Mouse (Mus musculus) granulocyte monocyte progenitor cell, adult 5-6 weeks (primary cell): ENCODE data around the gene Ralb. TPM values are rescaled to one million over a fixed set of nuclear protein-coding genes. Genes with fewer than 3 reads are reported as not detected.

Experiments
- ATAC-seq: replicated peaks from 2 replicates; pipeline ENCODE4 v1.8.0; 2016; ENCODE audit warnings: mild to moderate bottlenecking, moderate TSS enrichment, inconsistent platforms; ENCODE audit not compliant: poor library complexity, severe bottlenecking
- total RNA-seq, 2 experiments: library from RNA; stranded (forward) in 1 of 2; stranded (reverse) in 1 of 2; fragments of 200-712, 200-1000 nt in 1 of 2; fragments of >200 nt in 1 of 2; fragmentation: Nextera tagmentation in 1 of 2; gene quantifications; 2 replicates each; pipeline ENCODE4 v1.2.3; 2014 to 2017

Ralb gene
- total RNA-seq, 2 experiments from 2014 or later, result 26.9 to 27.5 TPM

DNA sequence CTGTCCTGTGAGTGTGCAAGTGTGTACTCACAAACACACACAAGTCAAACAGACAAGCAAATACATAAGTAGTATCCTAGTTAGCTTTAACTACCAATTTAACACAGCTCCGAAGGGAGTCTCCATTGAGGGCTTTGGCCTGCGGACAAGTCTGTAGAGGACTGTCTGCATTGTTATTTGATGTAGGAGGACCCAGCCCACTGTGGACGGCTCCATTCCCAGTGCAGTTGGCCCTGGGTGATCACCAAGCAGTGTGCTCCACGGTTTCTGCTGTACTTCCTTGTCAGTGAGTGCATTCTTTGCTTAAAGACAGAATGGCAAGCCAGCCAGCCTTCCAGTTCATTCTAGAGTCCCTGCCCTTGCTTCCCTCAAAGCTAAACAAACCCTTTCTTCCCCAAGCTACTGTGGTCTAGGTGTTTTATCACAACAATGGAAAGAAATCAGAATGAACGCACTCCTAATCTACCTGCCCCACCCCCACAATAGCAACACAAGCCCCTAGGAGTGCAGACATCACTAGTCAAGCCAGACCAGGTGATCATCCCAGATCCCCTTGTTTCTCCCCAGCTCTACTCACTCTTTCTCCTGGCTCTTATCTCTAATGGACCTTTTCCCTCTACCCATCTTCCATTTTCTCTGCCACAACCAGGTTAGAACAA lies 7.1 kb downstream of the Ralb start:
- no peak for ATAC-seq

DNA sequence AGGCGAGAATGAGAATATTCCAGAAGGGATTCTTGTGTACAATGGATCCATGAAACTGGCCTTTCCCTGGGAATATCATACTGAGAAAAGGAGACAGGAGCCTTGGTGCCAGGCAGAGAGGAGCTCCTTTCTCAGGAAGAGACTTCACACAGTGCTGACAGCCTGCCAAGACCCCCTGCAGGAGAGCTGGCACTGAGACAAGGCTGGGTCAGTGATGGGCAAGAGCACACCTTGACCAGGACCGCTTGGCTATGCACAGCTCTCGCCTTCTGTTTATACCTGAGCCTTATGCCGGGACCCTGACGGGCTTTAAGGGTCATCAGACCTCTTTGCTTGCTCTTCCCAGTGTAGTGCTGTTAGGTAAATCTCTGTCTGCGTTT lies 9.2 kb downstream of the Ralb start:
- no peak for ATAC-seq

GRCm38 (mm10) chr1:119494712-119495395 lies 9.7 kb downstream of the Ralb start:
- no peak for ATAC-seq

DNA sequence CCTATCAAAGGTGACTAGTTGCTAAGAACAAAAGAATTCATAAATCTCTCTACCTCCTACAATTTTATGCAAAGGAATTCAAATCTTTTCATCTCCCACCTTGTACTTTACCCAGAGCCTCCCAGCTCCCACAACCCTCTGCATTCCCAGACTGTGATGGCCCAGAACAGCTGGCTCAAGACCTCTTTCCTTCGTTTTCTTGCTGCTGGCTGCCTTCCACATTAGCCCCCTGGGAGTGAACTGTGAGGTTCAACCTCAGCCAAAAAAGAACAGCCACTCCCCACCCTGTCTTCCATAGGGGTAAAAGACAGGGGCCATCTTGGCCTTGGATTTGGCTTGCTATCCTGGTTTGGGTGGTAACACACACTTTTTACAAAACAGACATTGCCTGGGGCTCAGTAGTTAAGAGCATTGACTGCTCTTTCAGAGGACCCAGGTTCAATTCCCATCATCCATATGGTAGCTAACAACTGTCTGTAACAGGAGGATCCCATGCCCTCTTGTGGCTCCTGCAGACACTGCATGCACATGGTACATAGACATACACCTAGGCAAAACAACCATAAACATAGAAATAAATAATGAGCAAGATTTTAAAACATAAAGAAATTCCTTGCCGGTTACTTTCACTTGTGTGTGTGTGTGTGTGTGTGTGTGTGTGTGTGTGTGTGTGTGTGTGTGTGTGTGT lies 10.4 kb downstream of the Ralb start:
- ATAC-seq, result no peak

GRCm38 (mm10) chr1:119492505-119492904 lies 12.1 kb downstream of the Ralb start:
- peak; percentile 18 for ATAC-seq

DNA sequence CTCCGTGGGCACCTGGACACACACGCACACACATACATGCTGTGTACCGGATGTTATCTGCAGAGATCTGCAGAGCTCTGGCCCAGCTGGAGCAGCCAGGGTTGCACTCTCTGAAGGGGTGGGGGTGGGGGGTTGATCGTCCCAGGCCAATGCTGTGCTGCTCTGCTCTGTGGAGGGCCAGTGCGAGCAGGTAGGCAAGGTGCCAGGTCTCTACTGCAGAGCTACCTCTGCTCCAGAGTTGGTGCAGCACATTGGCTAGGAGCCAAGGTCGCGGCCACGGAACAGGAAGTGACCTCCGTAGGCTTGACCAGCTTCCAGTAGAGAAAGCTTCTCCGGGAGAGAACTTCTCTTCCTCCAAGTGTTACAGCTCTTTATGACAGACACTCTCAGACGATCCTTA lies 12.5 kb downstream of the Ralb start:
- peak; percentile 85 for ATAC-seq

- no peak for ATAC-seq
These were observed 13.8 kb downstream of the Ralb start for GRCm38 (mm10) chr1:119490765-119491164.

DNA sequence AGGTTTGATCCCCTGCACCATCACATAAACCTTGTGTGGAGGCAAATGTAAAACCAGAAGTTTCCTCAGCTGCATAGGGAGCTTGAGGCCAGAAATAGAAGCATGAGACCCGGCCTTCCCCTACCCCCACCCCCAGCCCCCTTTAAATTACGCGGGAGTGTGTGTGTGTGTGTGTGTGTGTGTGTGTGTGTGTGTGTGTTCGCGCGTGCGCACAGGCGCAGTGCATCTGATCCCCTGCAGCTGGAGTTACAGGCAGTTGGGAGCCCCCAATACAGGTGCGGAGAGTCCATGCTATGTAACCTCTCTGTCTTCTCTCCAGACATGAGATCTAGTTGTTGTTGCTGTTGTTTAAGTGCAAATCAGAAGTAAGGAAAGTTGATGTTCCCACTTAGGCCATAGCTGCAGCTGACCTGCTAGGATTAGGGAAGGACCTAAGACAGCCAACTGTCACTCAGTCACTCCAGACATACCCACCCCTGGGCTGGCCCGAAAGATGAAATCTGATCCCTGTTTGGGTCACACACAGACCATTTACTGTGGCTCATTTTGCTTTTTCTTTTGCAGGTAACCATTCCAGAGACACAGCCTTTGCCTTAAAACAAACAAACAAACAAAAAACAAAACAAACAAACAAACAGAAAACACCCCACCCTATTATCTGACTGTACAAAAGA lies 16.5 kb downstream of the Ralb start:
- ATAC-seq, result no peak

- ATAC-seq, result no peak
These were observed 18.8 kb downstream of the Ralb start for GRCm38 (mm10) chr1:119485825-119486224.

DNA sequence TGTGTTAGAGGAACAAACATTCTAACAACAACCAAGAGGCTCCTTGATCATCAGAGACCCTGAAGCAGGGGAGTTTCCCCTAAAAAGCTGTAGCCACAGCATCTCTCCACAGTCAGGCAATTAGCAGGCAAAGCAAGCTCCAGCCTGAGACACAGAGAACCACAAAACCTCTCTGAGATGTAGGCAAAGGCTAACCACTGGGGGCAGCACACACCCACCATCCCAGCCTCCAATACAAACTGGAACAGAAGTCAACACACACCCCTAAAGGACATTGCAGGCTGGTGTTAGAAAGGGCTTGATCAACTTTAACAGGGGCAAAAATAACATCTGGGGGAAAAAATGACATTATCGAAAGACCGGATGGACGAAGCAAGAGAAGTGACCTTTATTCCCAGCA lies 20.1 kb downstream of the Ralb start:
- ATAC-seq, result peak; percentile 62

DNA sequence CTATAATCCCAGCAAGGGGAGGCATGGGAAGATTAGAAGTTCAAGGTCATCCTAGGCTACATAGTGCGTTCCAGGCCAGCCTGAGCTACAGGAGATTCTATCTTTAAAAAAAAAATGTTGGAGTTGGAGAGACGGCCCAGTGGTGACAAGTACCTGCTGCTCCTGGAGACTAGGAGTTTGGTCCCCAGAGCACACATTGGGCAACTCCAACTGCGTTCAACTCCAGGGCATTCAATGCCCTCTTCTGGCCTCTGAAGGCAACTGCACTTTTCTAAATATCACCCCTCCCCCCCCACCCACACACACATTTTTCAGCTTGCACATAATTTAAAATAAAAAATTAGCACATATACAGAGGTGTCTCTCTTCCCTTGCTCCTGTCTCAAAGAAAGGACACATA lies 21.7 kb downstream of the Ralb start:
- peak; percentile 52 for ATAC-seq

- ATAC-seq, result no peak
These were observed 23.2 kb downstream of the Ralb start for GRCm38 (mm10) chr1:119481205-119481932.

- ATAC-seq, result peak; percentile 54
These were observed 23.9 kb downstream of the Ralb start for GRCm38 (mm10) chr1:119480678-119481077.

GRCm38 (mm10) chr1:119479641-119480040 lies 25.0 kb downstream of the Ralb start:
- no peak for ATAC-seq

- ATAC-seq, result peak; percentile 23
These were observed 27.7 kb downstream of the Ralb start for GRCm38 (mm10) chr1:119476905-119477353.

DNA sequence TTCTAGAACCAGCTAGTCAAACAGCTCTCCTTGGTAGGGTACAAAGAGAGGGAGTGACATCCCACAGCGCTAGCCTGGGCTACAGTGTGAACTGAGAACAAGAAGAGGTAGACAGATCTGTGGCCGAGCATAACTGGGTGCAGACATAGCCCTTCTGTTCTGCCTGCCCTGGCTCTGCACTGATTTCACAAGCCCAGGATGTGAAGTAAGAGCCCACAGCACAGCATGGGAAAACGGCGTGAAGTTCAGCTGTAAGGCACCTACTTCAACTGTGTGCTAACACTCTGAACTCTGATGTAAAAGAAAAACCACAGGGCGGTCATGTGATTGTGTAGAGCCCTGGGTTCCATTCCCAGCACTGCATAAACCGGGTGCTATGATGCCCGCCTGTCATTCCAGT lies 29.9 kb downstream of the Ralb start:
- peak; percentile 90 for ATAC-seq

DNA sequence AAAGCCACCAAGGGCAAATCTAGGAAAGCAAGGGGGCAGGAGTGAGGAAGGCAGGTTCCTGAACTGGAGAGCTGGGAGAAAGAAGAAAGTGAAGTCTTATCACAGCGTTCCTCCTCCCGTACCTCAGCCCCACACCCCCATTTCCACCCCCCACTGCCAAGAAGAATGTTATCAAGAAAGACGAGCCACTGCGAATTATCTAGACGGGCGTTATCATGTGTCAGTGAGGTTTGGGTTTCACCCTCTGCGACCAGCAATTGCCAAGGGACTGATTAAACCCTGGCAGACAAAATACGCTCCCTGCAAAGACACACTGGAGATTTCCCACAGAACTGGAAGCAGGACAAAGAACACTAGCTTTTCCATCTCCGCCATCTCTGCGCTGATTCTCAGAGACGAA lies 31.9 kb downstream of the Ralb start:
- no peak for ATAC-seq

GRCm38 (mm10) chr1:119471793-119472396 lies 32.7 kb downstream of the Ralb start:
- no peak for ATAC-seq

GRCm38 (mm10) chr1:119463386-119463785 lies 41.2 kb downstream of the Ralb start:
- peak; percentile 71 for ATAC-seq

- ATAC-seq, result no peak
These were observed 44.5 kb downstream of the Ralb start for GRCm38 (mm10) chr1:119460062-119460461.
